Mouse (Mus musculus) kidney, adult 2 months (tissue): ENCODE data around the gene Mtln.

Experiments
- CTCF ChIP-seq: fragments of 200-500 bp; conservative IDR thresholded peaks from 2 replicates; pipeline ENCODE4 v1.5.1; 2011; ENCODE audit warnings: low read depth, mild to moderate bottlenecking, control low read depth, low read length, moderate library complexity, mixed read lengths; ENCODE audit not compliant: insufficient read depth, insufficient read length
- POLR2A ChIP-seq: fragments of 200-500 bp; IDR thresholded peaks from one replicate; pipeline ENCODE4 v1.6.1; 2011; ENCODE audit warnings: low read depth, low read length, control low read depth

- TF ChIP-seq POLR2A = no peak
- no peak for TF ChIP-seq CTCF
Observed at GRCm38 (mm10) chr2:127773938-127774577, 18.2 kb downstream of the Mtln start.
